Mouse (Mus musculus): ENCODE results near the gene Trim52.
"Not testable (repeated sequence)": the region's sequence is repeated elsewhere in the genome, so short reads cannot be mapped to it uniquely, and the experiment has no call there.

Trim52 gene

GRCm38 (mm10) chr14:106105980-106106379 is at the start of gene Trim52:
Gene Trim52 (plus strand): TSS chr14:106106198.
- no peak for DNase-seq (ENCODE audit: low read depth)

GRCm38 (mm10) chr14:106072608-106073007 is 33.4 kb upstream of the Trim52 start:
- DNase-seq (ENCODE audit: low read depth) = no peak

- DNase-seq (ENCODE audit: low read depth) = no peak
Observed at GRCm38 (mm10) chr14:106075181-106076064, 30.6 kb upstream of the Trim52 start.

GRCm38 (mm10) chr14:106088480-106089037 is 17.4 kb upstream of the Trim52 start:
- DNase-seq (ENCODE audit: low read depth) = no peak

- DNase-seq (ENCODE audit: low read depth) = no peak
Observed at GRCm38 (mm10) chr14:106096816-106097215, 9.2 kb upstream of the Trim52 start.

GRCm38 (mm10) chr14:106100858-106101257 is 5.1 kb upstream of the Trim52 start:
- no peak for DNase-seq (ENCODE audit: low read depth)

- DNase-seq (ENCODE audit: low read depth) = no peak
Observed at GRCm38 (mm10) chr14:106106425-106106824, 427 bp downstream of the Trim52 start.

- DNase-seq (ENCODE audit: low read depth) = no peak
Observed at GRCm38 (mm10) chr14:106119371-106119770, 13.4 kb downstream of the Trim52 start.

- no peak for DNase-seq (ENCODE audit: low read depth)
Observed at GRCm38 (mm10) chr14:106136272-106136671, 30.3 kb downstream of the Trim52 start.

- no peak for DNase-seq (ENCODE audit: low read depth)
Observed at GRCm38 (mm10) chr14:106151188-106151587, 45.2 kb downstream of the Trim52 start.

- no peak for DNase-seq (ENCODE audit: low read depth)
Observed at GRCm38 (mm10) chr14:106154879-106155576, 49.0 kb downstream of the Trim52 start.

GRCm38 (mm10) chr14:106156533-106156932 is 50.5 kb downstream of the Trim52 start:
- DNase-seq (ENCODE audit: low read depth) = no peak

- no peak for DNase-seq (ENCODE audit: low read depth)
Observed at GRCm38 (mm10) chr14:106162331-106162730, 56.3 kb downstream of the Trim52 start.

- DNase-seq (ENCODE audit: low read depth) = no peak
Observed at GRCm38 (mm10) chr14:106163196-106163595, 57.2 kb downstream of the Trim52 start.

- not testable (repeated sequence) for DNase-seq (ENCODE audit: low read depth)
Observed at GRCm38 (mm10) chr14:106163933-106164332, 57.9 kb downstream of the Trim52 start.

GRCm38 (mm10) chr14:106176879-106177278 is 70.9 kb downstream of the Trim52 start:
- DNase-seq (ENCODE audit: low read depth) = no peak

- no peak for DNase-seq (ENCODE audit: low read depth)
Observed at GRCm38 (mm10) chr14:106178245-106178644, 72.2 kb downstream of the Trim52 start.

- no peak for DNase-seq (ENCODE audit: low read depth)
Observed at GRCm38 (mm10) chr14:106179102-106179727, 73.2 kb downstream of the Trim52 start.

- DNase-seq (ENCODE audit: low read depth) = no peak
Observed at GRCm38 (mm10) chr14:106179728-106180125, 73.7 kb downstream of the Trim52 start.

- no peak for DNase-seq (ENCODE audit: low read depth)
Observed at GRCm38 (mm10) chr14:106180616-106181015, 74.6 kb downstream of the Trim52 start.

GRCm38 (mm10) chr14:106183985-106184384 is 78.0 kb downstream of the Trim52 start:
- DNase-seq (ENCODE audit: low read depth) = no peak
